Mouse (Mus musculus) left cerebral cortex, adult 2 months (tissue): ENCODE measurements at regions not wholly inside any gene's neighbourhood (a gene's known extent, or its start where the extent isn't known, plus 50 kb on each side); places are given as distances from the start of the nearest gene placed in this dataset.

Experiments used
- DNase-seq, 2 experiments: peaks; one replicate each; pipeline ENCODE4 v3.0.0; 2021 to 2022; ENCODE audit warnings: low spot score in 2 of 2, mixed read lengths in 1 of 2; ENCODE audit errors: extremely low spot score in 1 of 2
- H3K27ac ChIP-seq: fragments of 200-600 bp; 2 replicates; pipeline ENCODE4 v1.8.1; 2022
- H3K4me3 ChIP-seq: fragments of 200-600 bp; 2 replicates; pipeline ENCODE4 v1.8.1; 2022
- CTCF ChIP-seq: fragments of 200-600 bp; IDR thresholded peaks from 2 replicates; pipeline ENCODE4 v1.8.1; 2022; ENCODE audit warnings: antibody characterized with exemption, mild to moderate bottlenecking, moderate library complexity
- intact Hi-C: fragments of 180-260 bp; cut with DNase I; formaldehyde crosslinking; loops from one replicate; pipeline ENCODE4 v1.15.1; 2025

- Histone ChIP-seq H3K27ac (no peak overlapping the region), H3K4me3 (no peak overlapping the region)
- DNase-seq, result no peak
- intact Hi-C loops, result no loop called here
- TF ChIP-seq CTCF, result no peak
Observed at GRCm38 (mm10) chr3:139844443-139844842, 638.9 kb downstream of the Stpg2 start.

- Histone ChIP-seq H3K4me3 (no peak overlapping the region), H3K27ac (no peak overlapping the region)
- intact Hi-C loops, result no loop called here
- no peak for TF ChIP-seq CTCF
- DNase-seq, result no peak
Observed at GRCm38 (mm10) chr3:139847826-139848225, 642.3 kb downstream of the Stpg2 start.

DNA sequence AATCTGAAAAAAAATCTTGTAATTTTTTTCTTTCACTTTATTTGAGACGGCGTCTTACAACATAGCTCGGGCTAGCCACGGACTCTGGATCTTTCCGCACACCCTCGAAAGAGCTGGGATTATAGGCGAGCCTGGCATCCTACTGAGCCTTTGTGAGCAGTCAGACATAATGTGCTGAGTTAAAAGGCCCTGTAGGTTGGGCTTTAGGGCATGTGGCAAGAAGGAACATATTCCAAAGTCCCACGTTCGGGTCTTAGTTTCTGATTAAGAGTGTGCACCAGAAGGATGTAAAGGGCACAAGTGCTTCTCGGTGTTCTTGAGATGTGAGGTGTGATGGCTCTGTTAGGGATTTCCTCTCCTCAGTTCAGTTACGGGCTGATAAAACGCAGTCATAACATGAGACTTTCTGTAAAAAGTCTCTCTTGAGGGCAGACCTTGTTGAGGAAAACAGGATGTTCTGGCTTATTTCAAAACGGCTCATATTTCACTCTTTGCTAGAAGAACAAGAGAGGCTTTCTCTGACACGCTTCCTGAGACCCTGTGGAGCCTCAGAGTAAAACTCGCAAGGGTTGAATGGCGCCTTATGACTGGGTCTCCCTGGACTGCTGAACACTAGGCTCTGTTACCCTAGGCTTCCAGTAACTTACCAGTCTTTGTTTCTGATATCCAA, 654.6 kb downstream of the Stpg2 start:
- no peak for TF ChIP-seq CTCF
- intact Hi-C loops, result no loop called here
- no peak overlapping the region for H3K4me3 ChIP-seq

DNA sequence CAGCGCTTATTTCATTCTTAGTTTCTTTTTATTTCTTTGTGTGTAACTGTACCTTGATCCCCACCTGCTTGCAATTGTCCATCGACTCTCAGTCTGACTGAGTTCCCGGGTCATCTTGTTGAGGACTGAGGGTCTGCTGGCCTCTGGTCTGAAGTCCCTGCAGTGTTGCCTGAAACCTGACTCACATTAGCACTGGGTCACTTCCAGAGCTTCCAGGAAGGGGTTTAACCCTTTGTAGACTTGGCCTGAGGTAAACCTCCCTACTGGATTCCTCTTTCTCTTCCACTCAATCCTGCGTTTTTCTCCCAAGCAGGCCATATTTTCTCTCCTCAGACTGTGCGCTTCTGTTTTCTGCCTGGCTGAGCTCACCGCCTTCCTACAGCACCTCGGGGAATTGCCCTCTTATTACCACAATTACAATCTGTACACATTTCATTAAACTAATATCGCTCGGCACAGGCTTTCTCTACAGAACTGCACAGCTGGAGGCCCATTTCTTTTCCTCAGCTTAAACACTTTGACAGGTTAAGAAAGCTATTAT, 655.4 kb downstream of the Stpg2 start:
- H3K4me3 ChIP-seq, result no peak overlapping the region
- TF ChIP-seq CTCF, result no peak
- no peak overlapping the region for H3K27ac ChIP-seq
- DNase-seq, result no peak
- intact Hi-C loops, result no loop called here

More for the DNA sequence above, 654.6 kb downstream of the Stpg2 start:
- H3K27ac ChIP-seq, result no peak overlapping the region
- DNase-seq, result no peak

- DNase-seq, result no peak
- no peak overlapping the region for H3K4me3 ChIP-seq
- no peak for TF ChIP-seq CTCF
- intact Hi-C loops, result no loop called here
- H3K27ac ChIP-seq, result no peak overlapping the region
Observed at GRCm38 (mm10) chr3:139866329-139866728, 660.8 kb downstream of the Stpg2 start.

- no peak overlapping the region for H3K4me3 ChIP-seq
- intact Hi-C loops, result no loop called here
- no peak; the same call in 1 of the 2 replicates for TF ChIP-seq CTCF
- DNase-seq, result no peak
- no peak overlapping the region for H3K27ac ChIP-seq
Observed at GRCm38 (mm10) chr3:139867030-139867429, 661.5 kb downstream of the Stpg2 start.

DNA sequence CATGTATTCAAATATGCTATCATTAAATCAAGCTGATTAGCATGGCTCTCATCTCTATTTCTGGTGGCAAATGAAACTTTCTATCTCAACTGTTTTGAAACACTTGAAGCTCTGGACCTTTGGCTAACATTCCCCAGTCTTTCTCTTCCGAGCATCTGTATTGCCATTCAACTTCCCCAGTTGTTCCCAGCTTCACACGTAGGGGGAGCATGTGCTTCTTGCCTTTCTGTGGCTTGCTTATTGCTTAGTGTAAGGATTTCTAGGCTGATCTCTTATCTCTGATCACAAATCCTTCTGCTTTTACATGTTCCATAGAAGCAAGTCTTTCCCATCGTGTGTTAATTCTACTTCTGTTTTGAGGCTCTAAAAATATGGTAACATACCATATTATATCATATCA, 662.0 kb downstream of the Stpg2 start:
- intact Hi-C loops, result no loop called here
- no peak; the same call in 1 of the 2 replicates for TF ChIP-seq CTCF

GRCm38 (mm10) chr3:139869779-139870178, 664.3 kb downstream of the Stpg2 start:
- no peak for TF ChIP-seq CTCF
- Histone ChIP-seq H3K4me3 (no peak overlapping the region), H3K27ac (no peak overlapping the region)
- intact Hi-C loops, result no loop called here
- no peak for DNase-seq

More for the DNA sequence above, 662.0 kb downstream of the Stpg2 start:
- no peak overlapping the region for H3K27ac ChIP-seq
- no peak overlapping the region for H3K4me3 ChIP-seq
- DNase-seq, result no peak

DNA sequence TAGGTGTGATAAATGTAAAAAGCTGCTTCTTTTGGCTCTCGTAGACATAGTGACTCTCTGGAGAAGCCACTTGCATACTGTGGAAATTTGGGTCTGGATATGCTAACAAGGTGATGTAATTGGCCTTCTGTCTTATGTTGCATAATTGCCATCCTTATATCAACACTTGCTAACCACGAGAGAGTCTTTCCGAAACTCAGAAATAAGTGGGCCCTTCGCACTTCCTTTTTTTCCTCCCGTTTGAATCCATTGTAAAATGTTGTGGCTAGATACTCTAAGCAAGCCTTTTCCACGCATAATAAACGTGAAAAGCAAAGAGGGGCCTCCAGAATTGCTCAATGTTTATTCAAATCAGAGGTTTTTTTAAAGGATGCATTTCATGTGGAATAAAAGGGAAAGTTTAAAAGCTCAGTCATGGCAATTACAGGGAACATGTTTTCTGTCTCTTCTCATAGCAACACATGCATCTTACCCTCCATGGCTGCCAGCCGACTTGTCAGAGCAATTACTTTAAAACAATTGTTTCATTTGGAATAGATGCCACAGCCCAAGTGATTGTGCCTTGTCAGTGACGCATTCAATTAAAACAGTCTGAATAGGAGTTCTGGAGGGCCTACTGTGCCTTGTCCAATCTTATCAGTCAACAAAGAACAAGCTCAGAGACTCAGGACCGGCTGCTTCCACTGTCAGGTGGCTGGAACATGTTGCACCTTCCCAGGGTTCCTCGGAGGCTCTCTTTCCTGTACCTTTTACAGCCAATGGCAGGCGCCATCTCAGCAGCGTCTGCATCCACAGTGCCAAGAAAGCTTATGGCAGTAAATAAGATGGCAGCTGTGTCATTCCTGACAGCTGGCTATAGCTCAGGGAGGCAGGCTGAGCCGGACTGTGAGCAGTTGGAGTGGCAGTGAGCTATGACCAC, 680.7 kb downstream of the Stpg2 start:
- intact Hi-C loops, result no loop called here
- no peak for DNase-seq
- H3K27ac ChIP-seq, result no peak overlapping the region

DNA sequence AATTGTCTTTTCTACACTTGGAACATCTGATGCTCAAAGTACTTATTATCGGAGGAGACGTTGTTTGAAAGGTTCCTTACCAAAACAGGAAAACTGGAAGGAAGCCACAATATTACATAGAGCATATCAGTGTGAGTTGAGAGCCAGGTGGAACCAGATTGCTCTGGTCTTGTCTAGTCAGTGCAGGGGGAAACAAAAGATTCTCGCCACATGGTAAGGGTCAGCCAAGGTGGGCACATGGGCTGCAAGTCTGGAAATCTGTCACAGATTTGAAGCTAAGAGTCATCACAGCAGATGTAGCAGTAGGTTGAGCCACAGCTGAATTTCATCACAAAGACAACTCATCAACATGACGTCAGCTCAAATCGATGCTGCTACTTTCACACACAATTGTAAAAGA, 681.8 kb downstream of the Stpg2 start:
- no peak overlapping the region for H3K4me3 ChIP-seq
- no peak for DNase-seq
- intact Hi-C loops, result no loop called here
- TF ChIP-seq CTCF, result no peak
- no peak overlapping the region for H3K27ac ChIP-seq

More for the DNA sequence above, 680.7 kb downstream of the Stpg2 start:
- H3K4me3 ChIP-seq, result no peak overlapping the region
- no peak for TF ChIP-seq CTCF

- DNase-seq, result no peak
- TF ChIP-seq CTCF, result no peak
- intact Hi-C loops, result no loop called here
Observed at GRCm38 (mm10) chr3:139888537-139888936, 683.0 kb downstream of the Stpg2 start.

DNA sequence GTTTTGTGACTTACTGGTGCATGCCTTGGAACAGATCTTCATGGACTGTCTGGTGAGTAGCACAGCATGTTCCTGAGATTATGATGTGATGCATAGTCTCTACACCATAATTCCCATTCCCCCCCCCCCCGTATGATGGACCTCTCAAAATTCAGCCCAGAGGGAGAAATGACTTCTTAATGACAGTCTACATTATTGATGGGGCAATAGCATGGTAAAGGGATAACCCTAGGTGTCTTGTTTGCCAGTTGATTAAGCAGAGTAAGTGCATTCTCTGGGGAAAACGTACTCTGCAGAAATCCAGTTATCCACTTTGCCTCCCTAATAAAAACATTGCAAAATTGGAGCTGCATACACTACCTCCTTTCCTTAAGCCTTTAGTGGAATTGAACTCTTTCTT, 684.7 kb downstream of the Stpg2 start:
- Histone ChIP-seq H3K27ac (no peak overlapping the region), H3K4me3 (no peak overlapping the region)
- no peak for TF ChIP-seq CTCF
- intact Hi-C loops, result no loop called here
- no peak for DNase-seq

More at GRCm38 (mm10) chr3:139888537-139888936, 683.0 kb downstream of the Stpg2 start:
- H3K4me3 ChIP-seq, result no peak overlapping the region
- H3K27ac ChIP-seq, result no peak overlapping the region
